Mouse (Mus musculus): ENCODE results near the gene Zfp184. TPM values are rescaled to one million over a fixed set of nuclear protein-coding genes. Genes with fewer than 3 reads are reported as not detected.
"Not testable (repeated sequence)": the region's sequence is repeated elsewhere in the genome, so short reads cannot be mapped to it uniquely, and the experiment has no call there.

The Zfp184 gene
- polyA plus RNA-seq, 1 experiment from 2014 or later = 24.8 TPM

GRCm38 (mm10) chr13:21907807-21908155 lies 37.1 kb upstream of the Zfp184 start:
- H3K27me3 ChIP-seq (replicated peaks; ENCODE audit: control insufficient read depth, insufficient read depth, low read length); ATAC-seq; H3K27ac ChIP-seq (ENCODE audit: low read length); H3K4me3 ChIP-seq (replicated peaks; ENCODE audit: low read length); H3K4me1 ChIP-seq (replicated peaks; ENCODE audit: control insufficient read depth, insufficient read depth, low read length); H3K9me3 ChIP-seq (ENCODE audit: control insufficient read depth, low read length); H3K9ac ChIP-seq (replicated peaks; ENCODE audit: low read depth, low read length); H3K4me2 ChIP-seq (ENCODE audit: low read length); H3K36me3 ChIP-seq (ENCODE audit: control insufficient read depth, insufficient read depth): not testable (repeated sequence)
- WGBS = 18% methylated on average over 6 of the region's 6 CpGs

- Histone ChIP-seq H3K4me3 (replicated peaks; ENCODE audit: low read length) (peak overlapping the region; percentile 15; the same call in 1 of the 2 replicates), H3K27me3 (replicated peaks; ENCODE audit: control insufficient read depth, insufficient read depth, low read length) (peaks cover 23% of the 10 kb centered on the region), H3K9ac (replicated peaks; ENCODE audit: low read depth, low read length) (no peak overlapping the region), H3K4me1 (replicated peaks; ENCODE audit: control insufficient read depth, insufficient read depth, low read length) (no peaks in the 10 kb centered on the region), H3K4me2 (ENCODE audit: low read length) (no peak overlapping the region; the same call in 1 of the 2 replicates), H3K9me3 (ENCODE audit: control insufficient read depth, low read length) (no peaks in the 10 kb centered on the region), H3K27ac (ENCODE audit: low read length) (no peak overlapping the region), H3K36me3 (ENCODE audit: control insufficient read depth, insufficient read depth) (no peaks in the 10 kb centered on the region)
- WGBS = 6% methylated on average over 7 of the region's 7 CpGs
- ATAC-seq = no peak
These were observed 34.2 kb upstream of the Zfp184 start for GRCm38 (mm10) chr13:21910735-21911134.

- no peak for ATAC-seq
- H3K4me2 ChIP-seq (ENCODE audit: low read length) = no peak overlapping the region
- peaks cover 27% of the 10 kb centered on the region for H3K27me3 ChIP-seq (replicated peaks; ENCODE audit: control insufficient read depth, insufficient read depth, low read length)
- no peak overlapping the region for H3K9ac ChIP-seq (replicated peaks; ENCODE audit: low read depth, low read length)
- WGBS = 4% methylated on average over 17 of the region's 17 CpGs
- H3K36me3 ChIP-seq (ENCODE audit: control insufficient read depth, insufficient read depth) = no peaks in the 10 kb centered on the region
- H3K27ac ChIP-seq (ENCODE audit: low read length) = no peak overlapping the region
- no peaks in the 10 kb centered on the region for H3K4me1 ChIP-seq (replicated peaks; ENCODE audit: control insufficient read depth, insufficient read depth, low read length)
- peak overlapping the region; percentile 15; the same call in 1 of the 2 replicates for H3K4me3 ChIP-seq (replicated peaks; ENCODE audit: low read length)
- H3K9me3 ChIP-seq (ENCODE audit: control insufficient read depth, low read length) = no peaks in the 10 kb centered on the region
These were observed 33.7 kb upstream of the Zfp184 start for GRCm38 (mm10) chr13:21911147-21911546.

GRCm38 (mm10) chr13:21913854-21914253 lies 31.0 kb upstream of the Zfp184 start:
- no peak overlapping the region for H3K4me3 ChIP-seq (replicated peaks; ENCODE audit: low read length)
- no peaks in the 10 kb centered on the region for H3K36me3 ChIP-seq (ENCODE audit: control insufficient read depth, insufficient read depth)
- H3K4me1 ChIP-seq (replicated peaks; ENCODE audit: control insufficient read depth, insufficient read depth, low read length) = peaks cover 9% of the 10 kb centered on the region
- H3K27me3 ChIP-seq (replicated peaks; ENCODE audit: control insufficient read depth, insufficient read depth, low read length) = peaks cover 38% of the 10 kb centered on the region
- no peak for ATAC-seq
- no peak overlapping the region for H3K27ac ChIP-seq (ENCODE audit: low read length)
- no peaks in the 10 kb centered on the region for H3K9me3 ChIP-seq (ENCODE audit: control insufficient read depth, low read length)
- WGBS = 19% methylated on average over 8 of the region's 8 CpGs
- H3K9ac ChIP-seq (replicated peaks; ENCODE audit: low read depth, low read length) = no peak overlapping the region
- H3K4me2 ChIP-seq (ENCODE audit: low read length) = 0 out of 2 replicates have a peak overlapping the region, but pooled peaks have one; percentile 12

- Histone ChIP-seq H3K27ac (ENCODE audit: low read length) (no peak overlapping the region), H3K36me3 (ENCODE audit: control insufficient read depth, insufficient read depth) (no peaks in the 10 kb centered on the region), H3K27me3 (replicated peaks; ENCODE audit: control insufficient read depth, insufficient read depth, low read length) (peaks cover 41% of the 10 kb centered on the region), H3K4me3 (replicated peaks; ENCODE audit: low read length) (peak overlapping the region; percentile 5; the same call in 1 of the 2 replicates), H3K4me2 (ENCODE audit: low read length) (no peak overlapping the region; the same call in 1 of the 2 replicates), H3K9me3 (ENCODE audit: control insufficient read depth, low read length) (no peaks in the 10 kb centered on the region), H3K9ac (replicated peaks; ENCODE audit: low read depth, low read length) (no peak overlapping the region), H3K4me1 (replicated peaks; ENCODE audit: control insufficient read depth, insufficient read depth, low read length) (peaks cover 12% of the 10 kb centered on the region)
- no peak for ATAC-seq
- WGBS = 7% methylated on average over 14 of the region's 14 CpGs
These were observed 30.3 kb upstream of the Zfp184 start for GRCm38 (mm10) chr13:21914599-21914998.

GRCm38 (mm10) chr13:21915487-21915886 lies 29.4 kb upstream of the Zfp184 start:
- no peak for ATAC-seq
- Histone ChIP-seq H3K4me2 (ENCODE audit: low read length) (no peak overlapping the region), H3K9me3 (ENCODE audit: control insufficient read depth, low read length) (no peaks in the 10 kb centered on the region), H3K4me3 (replicated peaks; ENCODE audit: low read length) (no peak overlapping the region), H3K9ac (replicated peaks; ENCODE audit: low read depth, low read length) (no peak overlapping the region), H3K27me3 (replicated peaks; ENCODE audit: control insufficient read depth, insufficient read depth, low read length) (peaks cover 44% of the 10 kb centered on the region), H3K4me1 (replicated peaks; ENCODE audit: control insufficient read depth, insufficient read depth, low read length) (peaks cover 12% of the 10 kb centered on the region), H3K27ac (ENCODE audit: low read length) (no peak overlapping the region), H3K36me3 (ENCODE audit: control insufficient read depth, insufficient read depth) (no peaks in the 10 kb centered on the region)
- WGBS = 58% methylated on average over 5 of the region's 5 CpGs

DNA sequence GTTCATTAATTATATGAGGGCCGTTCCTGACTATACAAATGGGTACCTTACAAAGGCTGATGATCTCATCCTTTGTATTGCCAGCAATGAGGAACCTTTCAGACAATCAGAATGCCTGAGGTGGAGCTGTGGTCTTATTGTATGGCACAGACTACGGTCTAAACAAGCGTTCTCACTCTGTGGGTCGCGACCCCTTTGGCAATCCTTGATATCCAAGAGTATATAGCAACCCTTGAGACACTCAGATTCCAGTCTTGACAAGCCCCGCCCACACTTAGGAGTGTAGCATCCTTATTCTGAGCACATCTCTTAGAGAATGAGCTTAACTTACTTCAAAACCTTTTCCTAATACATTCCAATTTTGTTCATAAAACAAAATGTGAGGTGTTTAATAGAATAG lies 28.8 kb upstream of the Zfp184 start:
- H3K4me2 ChIP-seq (ENCODE audit: low read length) = no peak overlapping the region
- peaks cover 12% of the 10 kb centered on the region for H3K4me1 ChIP-seq (replicated peaks; ENCODE audit: control insufficient read depth, insufficient read depth, low read length)
- no peaks in the 10 kb centered on the region for H3K36me3 ChIP-seq (ENCODE audit: control insufficient read depth, insufficient read depth)
- WGBS = 32% methylated on average over 6 of the region's 6 CpGs
- no peak overlapping the region for H3K9ac ChIP-seq (replicated peaks; ENCODE audit: low read depth, low read length)
- peaks cover 44% of the 10 kb centered on the region for H3K27me3 ChIP-seq (replicated peaks; ENCODE audit: control insufficient read depth, insufficient read depth, low read length)
- ATAC-seq = no peak
- H3K9me3 ChIP-seq (ENCODE audit: control insufficient read depth, low read length) = no peaks in the 10 kb centered on the region
- no peak overlapping the region for H3K27ac ChIP-seq (ENCODE audit: low read length)
- H3K4me3 ChIP-seq (replicated peaks; ENCODE audit: low read length) = no peak overlapping the region

GRCm38 (mm10) chr13:21917040-21917439 lies 27.9 kb upstream of the Zfp184 start:
- Histone ChIP-seq H3K4me1 (replicated peaks; ENCODE audit: control insufficient read depth, insufficient read depth, low read length) (peaks cover 12% of the 10 kb centered on the region), H3K9ac (replicated peaks; ENCODE audit: low read depth, low read length) (no peak overlapping the region), H3K27me3 (replicated peaks; ENCODE audit: control insufficient read depth, insufficient read depth, low read length) (peaks cover 44% of the 10 kb centered on the region), H3K9me3 (ENCODE audit: control insufficient read depth, low read length) (no peaks in the 10 kb centered on the region), H3K36me3 (ENCODE audit: control insufficient read depth, insufficient read depth) (no peaks in the 10 kb centered on the region), H3K27ac (ENCODE audit: low read length) (no peak overlapping the region), H3K4me2 (ENCODE audit: low read length) (no peak overlapping the region), H3K4me3 (replicated peaks; ENCODE audit: low read length) (no peak overlapping the region)
- ATAC-seq = no peak
- WGBS = 7% methylated on average over 13 of the region's 13 CpGs

DNA sequence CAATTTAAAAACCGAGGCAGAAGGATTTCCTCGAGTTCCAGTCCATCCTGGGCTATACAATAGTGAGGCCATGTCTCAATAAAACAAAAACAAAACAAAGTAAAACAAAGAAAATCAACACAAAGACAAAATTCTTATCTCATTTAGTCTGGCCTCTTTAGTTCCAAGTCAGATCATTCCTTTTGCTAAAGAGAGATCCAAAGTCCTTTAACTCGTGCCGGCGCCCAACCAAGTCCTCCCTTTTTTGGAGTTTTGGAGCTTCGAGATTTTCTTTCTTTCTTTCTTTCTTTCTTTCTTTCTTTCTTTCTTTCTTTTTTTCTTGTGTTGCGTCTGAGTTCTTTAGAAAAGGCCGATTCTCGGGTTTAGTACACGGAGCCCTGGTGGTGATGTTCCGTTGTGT lies 27.4 kb upstream of the Zfp184 start:
- H3K4me3 ChIP-seq (replicated peaks; ENCODE audit: low read length) = no peak overlapping the region; the same call in 1 of the 2 replicates

GRCm38 (mm10) chr13:21917992-21918391 lies 26.9 kb upstream of the Zfp184 start:
- Histone ChIP-seq H3K27me3 (replicated peaks; ENCODE audit: control insufficient read depth, insufficient read depth, low read length) (peaks cover 42% of the 10 kb centered on the region), H3K27ac (ENCODE audit: low read length) (no peak overlapping the region), H3K9me3 (ENCODE audit: control insufficient read depth, low read length) (no peaks in the 10 kb centered on the region), H3K9ac (replicated peaks; ENCODE audit: low read depth, low read length) (no peak overlapping the region), H3K4me3 (replicated peaks; ENCODE audit: low read length) (peak overlapping the region; percentile 31), H3K36me3 (ENCODE audit: control insufficient read depth, insufficient read depth) (no peaks in the 10 kb centered on the region), H3K4me1 (replicated peaks; ENCODE audit: control insufficient read depth, insufficient read depth, low read length) (peaks cover 12% of the 10 kb centered on the region), H3K4me2 (ENCODE audit: low read length) (peak overlapping the region; percentile 59)
- no peak for ATAC-seq
- WGBS = 2% methylated on average over 16 of the region's 16 CpGs

More for the DNA sequence above, 27.4 kb upstream of the Zfp184 start:
- H3K9me3 ChIP-seq (ENCODE audit: control insufficient read depth, low read length) = no peaks in the 10 kb centered on the region
- no peak overlapping the region for H3K27ac ChIP-seq (ENCODE audit: low read length)
- 2% methylated on average over 11 of the region's 11 CpGs for WGBS
- H3K4me2 ChIP-seq (ENCODE audit: low read length) = peak overlapping the region; percentile 59
- peaks cover 12% of the 10 kb centered on the region for H3K4me1 ChIP-seq (replicated peaks; ENCODE audit: control insufficient read depth, insufficient read depth, low read length)
- H3K9ac ChIP-seq (replicated peaks; ENCODE audit: low read depth, low read length) = no peak overlapping the region
- peaks cover 42% of the 10 kb centered on the region for H3K27me3 ChIP-seq (replicated peaks; ENCODE audit: control insufficient read depth, insufficient read depth, low read length)
- no peak for ATAC-seq
- no peaks in the 10 kb centered on the region for H3K36me3 ChIP-seq (ENCODE audit: control insufficient read depth, insufficient read depth)

Measured in forebrain, embryonic 16.5 days (tissue).